ENCODE assay signal across 16 mouse cellular contexts in the genomic region with DNA sequence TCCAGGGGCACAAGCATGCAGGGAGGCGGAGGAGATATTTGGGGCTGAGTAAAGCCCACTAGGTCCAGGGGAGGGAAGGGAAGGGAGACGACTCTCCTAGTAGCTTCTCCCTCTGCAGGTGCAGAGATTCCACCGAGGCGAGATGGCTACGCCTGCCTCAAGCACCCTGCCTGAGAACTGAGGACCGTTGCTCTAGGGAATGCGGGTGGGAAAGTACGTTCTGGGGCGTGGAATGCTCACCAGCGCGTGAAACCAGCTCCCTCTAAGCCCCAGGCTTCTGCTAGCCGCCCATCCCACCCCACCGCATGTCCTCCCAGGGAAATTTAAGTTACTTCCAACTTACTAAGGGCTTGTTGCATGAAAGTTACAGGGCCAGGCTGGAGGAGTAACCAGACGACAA. TPM values are rescaled to one million over a fixed set of nuclear protein-coding genes. Genes with fewer than 3 reads are reported as not detected.
DNase-seq lines count a peak whose midpoint lies in the region; ATAC-seq lines count a peak whose summit lies in the region.
"Had no signal": no experiment of that assay in that cellular context is flagged by ENCODE, and none has a peak within 500 bp of the region (broad histone marks: within the 10 kb centered on the region; RNA-seq: fewer than 3 reads in every experiment).

No protein-coding gene starts in this region.

- H3K27me3 ChIP-seq in heart, embryonic 15.5 days = peaks cover 6% of the 10 kb centered on the region
- H3K27me3 ChIP-seq in midbrain, embryonic 10.5 days (ENCODE audit: low read depth, poor library complexity, severe bottlenecking) = peaks cover 88% of the 10 kb centered on the region
- H3K27me3 ChIP-seq in midbrain, embryonic 14.5 days (ENCODE audit: control insufficient read depth, insufficient read depth, low read length) = peaks cover 56% of the 10 kb centered on the region
- peaks cover 75% of the 10 kb centered on the region for H3K27me3 ChIP-seq in embryonic facial prominence, embryonic 14.5 days (replicated peaks; ENCODE audit: control insufficient read depth, insufficient read depth, low read length)
- peaks cover 53% of the 10 kb centered on the region for H3K27me3 ChIP-seq in midbrain, embryonic 16.5 days (ENCODE audit: control insufficient read depth, insufficient read depth, low read depth, low read length)

- peak overlapping the region; percentile 92 for H3K4me2 ChIP-seq in heart, embryonic 15.5 days
- H3K4me2 ChIP-seq in midbrain, embryonic 14.5 days (ENCODE audit: low read length) = no peak overlapping the region
- peak overlapping the region; percentile 99; the same call in 1 of the 2 replicates for H3K4me2 ChIP-seq in embryonic facial prominence, embryonic 14.5 days (ENCODE audit: low read depth, low read length)
- no peak overlapping the region for H3K4me2 ChIP-seq in midbrain, embryonic 16.5 days (ENCODE audit: low read length)

- ATAC-seq in heart, embryonic 15.5 days (replicated peaks; ENCODE audit: insufficient number of reproducible peaks, insufficient read depth, low FRiP score, low read depth) = no peak
- no peak for ATAC-seq in midbrain, embryonic 14.5 days (ENCODE audit: low FRiP score, low TSS enrichment)
- no peak for ATAC-seq in embryonic facial prominence, embryonic 14.5 days (ENCODE audit: low read depth)
- ATAC-seq in midbrain, embryonic 16.5 days = no peak
- ATAC-seq: CD4-positive, CD25-positive, alpha-beta regulatory T cell, adult 4 months had no signal

- intact Hi-C loops in heart, postnatal 14 days (cut with DNase I) = no loop called here

- 21% methylated on average over 14 of the region's 14 CpGs for WGBS in heart, embryonic 15.5 days
- 3% methylated on average over 14 of the region's 14 CpGs for WGBS in midbrain, embryonic 10.5 days
- 4% methylated on average over 14 of the region's 14 CpGs for WGBS in midbrain, embryonic 14.5 days
- 10% methylated on average over 13 of the region's 14 CpGs for WGBS in embryonic facial prominence, embryonic 14.5 days
- 5% methylated on average over 14 of the region's 14 CpGs for WGBS in midbrain, embryonic 16.5 days

- no peaks in the 10 kb centered on the region for H3K9me3 ChIP-seq in heart, embryonic 15.5 days (replicated peaks)
- H3K9me3 ChIP-seq in midbrain, embryonic 10.5 days (replicated peaks) = no peaks in the 10 kb centered on the region
- H3K9me3 ChIP-seq in midbrain, embryonic 14.5 days (ENCODE audit: control insufficient read depth, low read length) = no peaks in the 10 kb centered on the region
- H3K9me3 ChIP-seq in embryonic facial prominence, embryonic 14.5 days (ENCODE audit: control insufficient read depth, low read length) = no peaks in the 10 kb centered on the region
- no peaks in the 10 kb centered on the region for H3K9me3 ChIP-seq in midbrain, embryonic 16.5 days (replicated peaks; ENCODE audit: control insufficient read depth, low read length, poor library complexity, severe bottlenecking)
- H3K9me3 ChIP-seq: forebrain, embryonic 13.5 days; hindbrain, embryonic 12.5 days; liver, embryonic 12.5 days; stomach, embryonic 15.5 days had no signal

- H3K4me1 ChIP-seq in heart, embryonic 15.5 days (replicated peaks) = peaks cover 42% of the 10 kb centered on the region
- H3K4me1 ChIP-seq in midbrain, embryonic 10.5 days = peaks cover 57% of the 10 kb centered on the region
- peaks cover 14% of the 10 kb centered on the region for H3K4me1 ChIP-seq in midbrain, embryonic 14.5 days (ENCODE audit: control insufficient read depth, insufficient read depth, low read length)
- peaks cover 6% of the 10 kb centered on the region; the same call in 1 of the 2 replicates for H3K4me1 ChIP-seq in embryonic facial prominence, embryonic 14.5 days (ENCODE audit: control insufficient read depth, insufficient read depth, low read length)
- peaks cover 17% of the 10 kb centered on the region for H3K4me1 ChIP-seq in midbrain, embryonic 16.5 days (ENCODE audit: control insufficient read depth, insufficient read depth, low read length)

- no peaks in the 10 kb centered on the region for H3K36me3 ChIP-seq in heart, embryonic 15.5 days
- no peaks in the 10 kb centered on the region for H3K36me3 ChIP-seq in midbrain, embryonic 10.5 days
- H3K36me3 ChIP-seq in midbrain, embryonic 14.5 days (ENCODE audit: control insufficient read depth, insufficient read depth, low read length) = no peaks in the 10 kb centered on the region
- H3K36me3 ChIP-seq in embryonic facial prominence, embryonic 14.5 days (ENCODE audit: control insufficient read depth, insufficient read depth, low read length) = no peaks in the 10 kb centered on the region
- no peaks in the 10 kb centered on the region for H3K36me3 ChIP-seq in midbrain, embryonic 16.5 days (ENCODE audit: control insufficient read depth, insufficient read depth, low read length)
- H3K36me3 ChIP-seq: hindbrain, embryonic 12.5 days; liver, embryonic 12.5 days; stomach, embryonic 15.5 days had no signal

- peak overlapping the region; percentile 93 for H3K27ac ChIP-seq in heart, embryonic 15.5 days
- H3K27ac ChIP-seq in midbrain, embryonic 10.5 days (replicated peaks) = no peak overlapping the region
- no peak overlapping the region for H3K27ac ChIP-seq in midbrain, embryonic 14.5 days (replicated peaks; ENCODE audit: low read depth, low read length)
- no peak overlapping the region for H3K27ac ChIP-seq in embryonic facial prominence, embryonic 14.5 days (replicated peaks; ENCODE audit: low read depth, low read length)
- no peak overlapping the region for H3K27ac ChIP-seq in midbrain, embryonic 16.5 days (ENCODE audit: low read length)
- H3K27ac ChIP-seq: forebrain, embryonic 13.5 days; gastrocnemius, adult 2 months; hindbrain, embryonic 12.5 days; liver, embryonic 12.5 days; stomach, embryonic 15.5 days had no signal

- peak overlapping the region; percentile 72 for H3K4me3 ChIP-seq in heart, embryonic 15.5 days
- peak overlapping the region; percentile 64; the same call in 1 of the 2 replicates for H3K4me3 ChIP-seq in midbrain, embryonic 10.5 days
- no peak overlapping the region for H3K4me3 ChIP-seq in midbrain, embryonic 14.5 days (replicated peaks; ENCODE audit: low read depth, low read length)
- H3K4me3 ChIP-seq in embryonic facial prominence, embryonic 14.5 days (ENCODE audit: low read depth, low read length) = no peak overlapping the region
- no peak overlapping the region for H3K4me3 ChIP-seq in midbrain, embryonic 16.5 days (ENCODE audit: low read depth, low read length)

- DNase-seq in heart, postnatal 14 days = no peak
- no peak for DNase-seq in midbrain, embryonic 10.5 days (ENCODE audit: low spot score)
- DNase-seq in midbrain, embryonic 14.5 days = no peak
- DNase-seq in embryonic facial prominence, embryonic 14.5 days (ENCODE audit: low spot score) = no peak
- DNase-seq in kidney, postnatal 4 days = peak; percentile 35 to 57
- DNase-seq in left cerebral cortex, adult 8-10 months (ENCODE audit: low spot score in 2 of 2) = no peak
- DNase-seq: adrenal gland, adult 8-10 months; cerebellum, postnatal 10 days; gastrocnemius, adult 2 months had no signal

- H3K9ac ChIP-seq in heart, embryonic 15.5 days = peak overlapping the region; percentile 77
- H3K9ac ChIP-seq in midbrain, embryonic 14.5 days (replicated peaks; ENCODE audit: low read length) = no peak overlapping the region
- no peak overlapping the region for H3K9ac ChIP-seq in embryonic facial prominence, embryonic 14.5 days (ENCODE audit: low read depth, low read length)
- no peak overlapping the region for H3K9ac ChIP-seq in midbrain, embryonic 16.5 days (ENCODE audit: low read depth, low read length)
- H3K9ac ChIP-seq: forebrain, embryonic 13.5 days; hindbrain, embryonic 12.5 days; liver, embryonic 12.5 days; stomach, embryonic 15.5 days had no signal

RNA-seq across cellular contexts. Expression of gene Rab20, which starts 1.1 kb away (rescaled TPM):
- polyA plus RNA-seq in heart, embryonic 15.5 days (2015; fragmentation: Nextera tagmentation; extraction: Ambion mirVana) = 36.1 and 37.2 TPM in 2 replicates
- 10 to 100 TPM; 18.5 to 20.2 TPM for total RNA-seq in heart, postnatal 14 days (2021)
- 0.60 and 1.3 TPM in 2 replicates for polyA plus RNA-seq in midbrain, embryonic 10.5 days (2016; fragmentation: Nextera tagmentation; extraction: Ambion mirVana)
- 0.25 and 0.31 TPM in 2 replicates for polyA plus RNA-seq in midbrain, embryonic 14.5 days (2014; fragmentation: Nextera tagmentation; extraction: Ambion mirVana)
- polyA plus RNA-seq in embryonic facial prominence, embryonic 14.5 days (2014; fragmentation: Nextera tagmentation; extraction: Ambion mirVana) = 2.0 and 2.1 TPM in 2 replicates
- 1 to 10 TPM in 2 of 4 experiments, under 1 TPM in 2; 0.35 to 1.6 (median 0.78) TPM for total RNA-seq in left cerebral cortex, adult 8-10 months (2022)
- polyA plus RNA-seq in midbrain, embryonic 16.5 days (2015; fragmentation: Nextera tagmentation; extraction: Ambion mirVana) = 0.53 and 0.77 TPM in 2 replicates

RNA-seq across cellular contexts. Expression of gene Naxd, which starts 17.7 kb away (rescaled TPM):
- 70.0 and 94.5 TPM in 2 replicates for polyA plus RNA-seq in heart, embryonic 15.5 days (2015; fragmentation: Nextera tagmentation; extraction: Ambion mirVana)
- total RNA-seq in heart, postnatal 14 days (2021) = 10 to 100 TPM; 33.2 to 33.3 TPM
- polyA plus RNA-seq in midbrain, embryonic 10.5 days (2016; fragmentation: Nextera tagmentation; extraction: Ambion mirVana) = 114 and 116 TPM in 2 replicates
- polyA plus RNA-seq in midbrain, embryonic 14.5 days (2014; fragmentation: Nextera tagmentation; extraction: Ambion mirVana) = 130 and 150 TPM in 2 replicates
- polyA plus RNA-seq in embryonic facial prominence, embryonic 14.5 days (2014; fragmentation: Nextera tagmentation; extraction: Ambion mirVana) = 95.1 and 103 TPM in 2 replicates
- 10 to 100 TPM; 48.7 to 62.5 (median 56.0) TPM for total RNA-seq in left cerebral cortex, adult 8-10 months (2022)
- 129 and 132 TPM in 2 replicates for polyA plus RNA-seq in midbrain, embryonic 16.5 days (2015; fragmentation: Nextera tagmentation; extraction: Ambion mirVana)

Comparison
In these comparisons a context has a peak if more than half of its experiments do, and no peak if none do; other contexts are left out.
1. H3K4me3 ChIP-seq: peak in heart, embryonic 15.5 days (single experiment) and midbrain, embryonic 10.5 days (single experiment); none in midbrain, embryonic 14.5 days (single experiment), embryonic facial prominence, embryonic 14.5 days (single experiment) and midbrain, embryonic 16.5 days (single experiment).
2. H3K4me2 ChIP-seq: peak in heart, embryonic 15.5 days (single experiment) and embryonic facial prominence, embryonic 14.5 days (single experiment); none in midbrain, embryonic 14.5 days (single experiment) and midbrain, embryonic 16.5 days (single experiment).
3. DNase-seq: peak in kidney, postnatal 4 days (2 of 2); none in heart, postnatal 14 days (0 of 2), midbrain, embryonic 10.5 days (single experiment), midbrain, embryonic 14.5 days (single experiment), embryonic facial prominence, embryonic 14.5 days (single experiment) and left cerebral cortex, adult 8-10 months (0 of 2).
4. RNA of gene Rab20, which starts 1.1 kb away (polyA plus RNA-seq): 36.1 to 37.2 TPM in heart, embryonic 15.5 days; 2.0 to 2.1 TPM in embryonic facial prominence, embryonic 14.5 days, 0.60 to 1.3 TPM in midbrain, embryonic 10.5 days, 0.53 to 0.77 TPM in midbrain, embryonic 16.5 days and 0.25 to 0.31 TPM in midbrain, embryonic 14.5 days; every median in the first group is over 10 times any median in the second.